Mouse (Mus musculus): ENCODE results near the gene Arhgef7.

Gene Arhgef7

DNA sequence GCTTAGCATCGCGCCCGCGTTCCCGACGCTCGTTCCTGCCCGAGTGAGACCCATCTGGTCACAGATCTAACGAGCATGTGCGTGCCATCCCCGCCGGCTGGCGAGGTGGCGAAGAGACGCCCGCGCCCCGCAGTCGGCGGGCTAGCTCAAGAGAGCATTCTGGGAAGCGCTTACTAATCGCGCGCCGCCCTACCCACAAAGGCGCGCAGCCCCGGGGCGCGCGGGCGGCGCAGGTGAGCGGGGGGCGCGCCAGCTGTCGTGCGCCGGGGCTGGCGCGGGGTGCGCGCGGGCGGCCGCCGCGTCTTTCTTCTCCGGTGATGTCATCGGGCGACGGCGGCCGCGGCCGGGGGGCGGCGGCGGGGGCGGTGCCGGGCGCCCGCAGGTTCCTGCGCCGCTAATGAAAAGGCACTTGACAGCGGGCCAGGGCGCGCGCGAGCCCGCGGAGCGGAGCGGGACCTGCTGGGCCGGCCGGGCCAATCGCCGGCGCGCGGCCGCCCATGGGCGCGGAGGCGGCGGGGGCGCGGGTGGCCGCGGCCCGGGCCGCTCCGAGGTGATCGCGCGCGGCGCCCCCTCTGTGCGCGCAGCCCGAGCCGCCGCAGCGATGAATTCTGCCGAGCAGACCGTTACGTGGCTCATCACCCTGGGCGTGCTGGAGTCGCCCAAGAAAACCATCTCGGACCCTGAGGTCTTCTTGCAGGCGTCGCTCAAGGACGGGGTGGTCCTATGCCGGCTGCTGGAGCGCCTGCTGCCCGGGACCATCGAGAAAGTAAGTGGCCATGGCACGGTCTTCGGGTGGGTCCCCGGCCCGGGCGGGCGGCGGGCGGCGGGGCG, at the start of gene Arhgef7:
Arhgef7 (plus strand) TSS at position 71 of the 831 bp plus-strand sequence.
- peak; percentile 10 for DNase-seq (ENCODE audit: low spot score)

DNA sequence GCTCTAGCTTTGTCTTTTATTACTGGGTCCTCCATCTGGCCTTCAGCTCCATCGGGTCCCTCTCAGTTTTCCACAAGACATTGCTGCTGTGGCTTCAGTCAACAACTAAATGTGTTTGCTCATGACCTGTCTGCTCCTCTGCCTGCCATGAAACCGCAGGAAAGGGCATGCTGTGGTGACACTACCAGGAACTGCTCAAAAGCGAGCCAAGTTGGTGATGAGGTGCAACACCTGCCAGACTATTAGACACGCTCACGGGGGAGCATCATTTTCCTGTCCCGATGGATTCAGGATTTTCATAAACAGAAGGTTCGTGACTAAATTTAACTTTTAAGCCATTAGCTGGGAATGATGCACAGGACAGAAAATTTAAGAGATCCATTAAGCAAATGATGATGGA, 43.0 kb upstream of the Arhgef7 start:
- no peak for DNase-seq (ENCODE audit: low spot score)

DNA sequence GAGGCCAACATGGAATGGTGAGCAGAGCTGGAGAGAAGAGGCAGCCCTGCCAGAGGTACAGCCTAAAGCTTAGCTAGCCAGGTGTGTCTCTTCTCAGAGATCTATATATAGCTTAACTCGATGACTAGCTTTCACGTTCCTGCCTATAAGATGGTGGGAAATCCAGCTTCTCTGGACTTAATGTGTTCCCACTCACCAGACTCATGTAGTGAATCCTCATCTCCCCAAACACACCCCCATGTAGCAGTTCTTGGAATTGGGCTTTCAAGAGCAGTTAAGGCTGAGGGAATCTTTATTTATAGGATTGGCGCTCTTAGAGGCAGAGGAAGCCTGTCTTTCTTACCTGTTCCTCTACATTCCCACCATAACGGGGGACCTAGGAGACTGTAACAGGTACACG, 40.3 kb upstream of the Arhgef7 start:
- no peak for DNase-seq (ENCODE audit: low spot score)

DNA sequence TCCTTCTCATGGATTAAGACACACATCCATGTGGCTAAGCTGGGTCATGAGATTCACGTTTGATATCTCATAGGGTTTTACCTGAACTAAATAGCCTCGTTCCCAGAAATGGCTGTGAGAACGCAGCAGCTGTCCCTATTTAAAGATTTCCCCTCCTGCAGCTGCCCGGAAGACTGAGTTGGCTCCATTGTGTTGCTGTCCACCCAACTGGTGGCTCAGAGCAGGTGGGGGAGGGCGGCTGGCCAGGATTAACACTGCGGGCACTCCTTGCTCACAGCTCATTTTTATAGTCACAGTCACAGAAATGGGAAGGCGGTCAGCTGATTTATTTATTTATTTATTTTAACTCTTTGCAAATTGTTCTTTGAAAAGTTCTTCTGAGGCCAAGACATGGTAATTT, 37.6 kb upstream of the Arhgef7 start:
- no peak for DNase-seq (ENCODE audit: low spot score)

DNA sequence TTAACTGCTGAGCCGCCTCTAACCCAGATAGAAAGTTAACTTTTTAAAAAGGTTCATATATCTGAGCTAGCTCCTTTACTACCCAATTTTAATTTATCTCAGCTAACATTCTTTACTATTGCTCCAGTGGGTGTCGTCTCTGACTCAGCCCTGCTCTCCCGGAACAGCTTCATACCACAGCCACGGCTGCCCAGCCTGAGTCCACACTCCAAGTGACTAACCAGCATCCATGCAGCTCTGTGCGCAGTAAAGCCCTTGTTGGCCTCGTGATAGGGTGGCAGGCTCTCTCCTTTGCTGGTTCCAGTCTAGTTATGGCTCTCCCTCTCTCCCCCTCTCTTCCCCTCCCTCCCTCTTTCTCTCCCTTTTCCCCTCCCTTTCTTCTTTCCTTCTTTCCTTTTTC, 36.2 kb upstream of the Arhgef7 start:
- peak; percentile 7 for DNase-seq (ENCODE audit: low spot score)

DNA sequence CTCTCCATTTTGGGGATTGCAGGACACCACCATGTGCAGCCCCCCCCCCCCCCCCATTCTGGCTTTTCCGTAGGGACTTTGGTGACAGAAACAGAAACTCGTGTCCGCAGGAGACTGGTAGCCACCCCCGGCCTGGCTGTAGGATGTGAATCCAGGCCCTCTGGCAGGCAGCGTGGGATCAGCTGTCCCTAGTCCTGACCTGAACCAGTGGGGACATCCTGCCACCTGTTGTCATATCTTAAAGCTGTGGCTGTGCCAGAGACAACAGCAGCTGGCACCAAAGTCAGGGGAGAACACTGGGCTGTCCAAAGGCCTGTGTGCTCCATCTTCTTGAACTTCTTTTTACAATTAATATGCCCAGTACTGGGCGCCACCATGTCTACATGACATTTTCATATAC, 35.8 kb upstream of the Arhgef7 start:
- no peak for DNase-seq (ENCODE audit: low spot score)

DNA sequence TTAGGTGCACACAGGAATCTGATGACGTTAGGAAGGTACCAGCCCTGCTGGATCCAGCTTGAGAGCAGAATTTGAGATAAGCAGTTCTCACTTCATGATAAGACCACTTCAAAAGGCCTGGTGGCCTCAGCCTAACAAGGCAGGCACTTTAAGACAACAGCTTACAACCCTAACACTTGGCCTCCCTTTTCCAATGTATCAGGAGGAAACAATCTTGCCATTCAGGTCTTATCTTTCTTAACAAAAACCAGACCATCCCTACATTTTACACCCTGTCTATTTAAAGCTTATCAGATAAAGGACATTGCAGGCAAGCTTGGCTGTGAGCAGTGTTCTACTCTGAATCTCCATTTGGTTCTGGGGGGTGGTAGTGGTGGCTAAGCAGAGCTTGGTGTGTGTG, 35.1 kb upstream of the Arhgef7 start:
- DNase-seq (ENCODE audit: low spot score) = no peak

DNA sequence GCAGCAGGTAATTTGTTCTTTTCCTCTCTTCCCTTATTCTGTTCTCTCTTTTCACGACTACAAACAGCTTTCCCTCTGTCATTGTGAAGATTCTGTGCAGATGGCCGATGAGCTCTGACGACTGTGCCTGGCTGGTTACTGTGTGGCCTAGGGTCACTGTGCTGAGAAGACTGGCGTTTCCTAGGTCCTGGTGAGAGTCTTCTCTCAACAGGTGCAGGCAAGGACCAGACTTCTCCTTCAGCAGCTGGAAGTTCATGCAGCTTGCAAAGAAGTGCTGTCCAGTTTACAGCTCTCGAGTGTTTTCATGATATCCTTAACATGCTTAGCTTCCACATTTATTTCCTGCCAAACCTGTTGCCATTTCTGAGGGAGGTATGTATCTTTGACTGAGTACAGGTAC, 33.5 kb upstream of the Arhgef7 start:
- DNase-seq (ENCODE audit: low spot score) = no peak

DNA sequence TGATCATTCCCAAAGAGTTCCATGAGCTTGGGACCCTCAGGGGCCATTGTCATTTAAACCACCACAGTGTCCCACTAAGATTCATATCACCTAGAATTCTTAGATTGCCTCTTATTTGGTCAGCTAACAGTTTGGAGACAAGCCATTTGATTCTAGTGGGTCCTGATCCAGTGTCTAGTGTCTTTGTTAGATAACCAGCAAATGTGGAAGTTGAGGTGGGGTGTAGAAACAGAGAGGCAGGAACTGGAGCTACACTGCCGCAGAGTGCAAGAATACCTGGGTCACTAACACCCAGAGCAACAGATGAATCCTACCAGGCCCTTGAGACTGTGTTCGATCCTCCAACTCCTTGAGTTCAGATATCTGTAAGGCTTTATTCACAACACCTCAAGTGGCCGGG, 31.3 kb upstream of the Arhgef7 start:
- DNase-seq (ENCODE audit: low spot score) = no peak

DNA sequence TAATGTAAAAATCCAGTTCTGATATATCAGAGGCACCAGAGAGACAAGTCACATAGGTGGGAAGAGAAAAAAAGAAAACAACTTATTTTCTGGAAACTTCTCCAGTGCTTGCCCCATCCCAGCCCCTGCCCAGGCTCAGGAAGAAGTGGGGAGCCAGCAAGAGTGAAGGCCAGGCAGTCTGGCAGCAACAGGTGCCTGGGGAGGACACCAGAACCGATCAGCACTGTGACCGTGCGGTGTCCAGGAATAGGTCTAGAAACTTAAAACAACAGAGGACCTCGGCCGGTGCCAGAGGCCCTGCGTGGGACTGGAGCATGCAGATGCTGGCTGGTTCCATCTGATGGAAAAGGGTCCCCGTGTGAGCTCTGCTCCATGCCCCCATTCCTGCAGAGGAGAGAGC, 30.1 kb upstream of the Arhgef7 start:
- DNase-seq (ENCODE audit: low spot score) = no peak

DNA sequence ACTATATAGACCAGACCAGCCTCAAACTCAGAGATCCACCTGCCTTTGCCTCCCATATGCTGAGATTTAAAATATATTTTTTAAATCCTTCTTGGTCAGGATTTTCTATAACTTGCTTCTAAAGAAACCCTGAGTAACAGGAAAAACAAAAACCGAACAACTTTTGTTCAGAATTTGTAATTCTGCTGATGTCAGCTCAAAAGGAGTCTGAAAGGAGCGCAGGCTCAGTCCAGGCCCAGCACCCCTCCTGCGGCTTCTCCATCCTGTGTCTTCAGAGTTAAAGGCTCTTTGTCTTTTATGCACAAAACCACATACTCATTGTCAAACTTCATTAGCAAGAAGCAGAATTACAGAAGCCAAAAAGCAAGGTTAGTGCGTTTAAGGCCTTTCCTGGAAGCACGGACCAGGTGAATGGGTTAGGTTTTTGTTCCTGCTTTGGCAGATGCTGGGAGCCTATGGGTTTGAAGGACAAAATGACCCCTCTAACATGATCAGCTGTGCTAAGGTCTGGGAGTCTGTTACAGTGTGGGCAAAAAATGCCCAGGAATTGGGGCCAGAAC, 28.0 kb upstream of the Arhgef7 start:
- DNase-seq (ENCODE audit: low spot score) = no peak

DNA sequence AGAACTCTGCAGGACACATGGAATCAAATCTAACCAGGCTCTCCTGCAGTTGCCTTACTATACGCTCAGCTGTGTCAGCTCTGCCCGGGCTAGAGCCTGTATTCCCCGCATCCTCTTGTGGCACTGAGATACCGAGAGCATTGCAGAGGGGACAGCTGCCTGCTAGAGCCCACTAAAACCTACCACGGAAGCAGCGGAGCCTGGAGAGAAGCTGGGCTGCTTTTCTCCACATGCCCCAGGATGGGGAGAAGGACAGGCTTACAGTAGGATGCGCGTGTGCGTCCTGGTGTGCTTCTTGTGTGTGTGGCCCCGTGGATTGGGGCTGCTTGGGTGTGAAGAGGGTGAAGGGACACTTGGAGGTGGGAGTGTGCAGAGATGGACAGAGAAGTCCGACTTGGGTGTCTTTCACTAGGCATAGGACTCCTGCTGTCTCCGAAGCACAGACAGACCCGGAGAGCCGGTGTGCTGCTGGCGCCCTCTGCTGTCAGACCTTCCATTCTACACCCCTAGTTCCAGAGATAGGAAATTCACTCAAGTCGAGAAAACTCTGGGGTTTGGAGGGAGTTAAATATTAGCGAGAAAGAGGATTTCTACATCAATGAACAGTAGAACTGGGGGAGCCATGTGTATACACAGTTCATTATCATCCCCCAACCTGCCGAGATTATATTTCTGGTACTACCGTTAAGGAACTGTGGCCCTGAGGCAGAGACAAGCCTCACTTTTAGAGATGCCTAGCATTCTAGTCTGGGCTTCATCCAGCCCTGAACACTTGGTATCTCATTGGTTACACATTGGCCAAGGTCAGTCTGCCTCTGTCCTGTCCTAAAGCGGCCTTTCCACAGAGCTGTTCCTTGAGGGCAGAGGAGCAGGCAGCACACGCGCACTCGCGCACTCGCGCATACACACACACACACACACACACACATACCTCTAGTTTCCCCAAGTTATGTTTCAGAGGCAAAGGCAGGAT, 27.2 kb upstream of the Arhgef7 start:
- DNase-seq (ENCODE audit: low spot score) = peak; percentile 79

DNA sequence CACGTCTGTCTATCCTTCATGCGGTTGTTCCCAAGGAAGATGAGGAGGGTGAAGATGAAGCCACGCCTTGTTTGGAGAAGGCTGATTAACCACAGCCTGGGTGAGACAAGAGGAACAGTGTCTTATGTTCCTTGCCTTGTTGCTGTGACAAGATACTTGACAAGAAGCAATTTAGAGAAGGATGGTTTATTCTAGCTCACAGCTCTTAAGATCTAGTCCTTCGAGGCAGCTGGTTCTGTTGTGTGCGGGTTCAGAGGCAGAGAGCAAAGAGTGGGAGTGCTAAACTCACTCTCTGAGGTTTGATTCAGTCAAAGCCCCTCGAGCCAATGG, 26.5 kb upstream of the Arhgef7 start, which contains the start of gene 1700016D06Rik:
1700016D06Rik (minus strand) TSS at position 31 of the 330 bp plus-strand sequence.
- DNase-seq (ENCODE audit: low spot score) = no peak

DNA sequence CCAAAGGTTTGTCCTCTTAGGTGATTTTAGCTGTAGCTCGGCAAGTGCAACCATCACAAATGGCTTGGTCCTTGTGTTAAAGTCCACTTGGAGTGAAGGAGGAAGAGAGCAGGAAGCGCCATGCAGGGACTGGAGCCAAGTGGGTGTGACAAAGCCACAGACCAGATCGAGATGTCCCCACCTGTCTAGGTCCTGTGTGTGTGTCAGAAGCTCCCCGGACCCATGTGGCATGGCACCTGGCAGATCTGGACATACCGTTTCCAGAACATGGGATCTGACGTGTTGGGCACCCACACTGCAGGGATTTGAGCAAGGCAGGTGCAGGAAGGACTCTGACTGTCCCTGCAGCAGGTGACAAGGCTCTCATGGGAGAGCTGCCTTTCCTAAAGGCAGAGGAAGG, 26.1 kb upstream of the Arhgef7 start:
- no peak for DNase-seq (ENCODE audit: low spot score)

DNA sequence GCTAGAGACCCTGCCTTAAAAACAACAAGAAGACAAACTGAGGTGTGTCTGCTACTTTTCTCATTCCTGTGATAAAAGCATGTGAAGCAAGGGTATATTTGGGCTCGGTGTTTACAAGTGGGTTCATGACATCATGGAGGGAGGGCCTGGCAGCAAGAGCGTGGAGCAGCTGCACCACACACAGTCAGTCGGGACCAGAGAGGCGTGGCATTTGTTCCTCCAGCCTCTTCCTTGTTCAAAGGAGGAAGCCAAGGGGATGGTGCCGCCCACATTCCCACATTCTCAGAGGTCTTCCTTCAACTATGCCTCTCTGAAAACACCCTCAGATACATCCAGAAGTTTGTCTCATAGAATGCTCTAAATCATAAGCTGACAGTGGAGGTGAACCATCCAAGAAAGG, 23.7 kb upstream of the Arhgef7 start:
- no peak for DNase-seq (ENCODE audit: low spot score)

DNA sequence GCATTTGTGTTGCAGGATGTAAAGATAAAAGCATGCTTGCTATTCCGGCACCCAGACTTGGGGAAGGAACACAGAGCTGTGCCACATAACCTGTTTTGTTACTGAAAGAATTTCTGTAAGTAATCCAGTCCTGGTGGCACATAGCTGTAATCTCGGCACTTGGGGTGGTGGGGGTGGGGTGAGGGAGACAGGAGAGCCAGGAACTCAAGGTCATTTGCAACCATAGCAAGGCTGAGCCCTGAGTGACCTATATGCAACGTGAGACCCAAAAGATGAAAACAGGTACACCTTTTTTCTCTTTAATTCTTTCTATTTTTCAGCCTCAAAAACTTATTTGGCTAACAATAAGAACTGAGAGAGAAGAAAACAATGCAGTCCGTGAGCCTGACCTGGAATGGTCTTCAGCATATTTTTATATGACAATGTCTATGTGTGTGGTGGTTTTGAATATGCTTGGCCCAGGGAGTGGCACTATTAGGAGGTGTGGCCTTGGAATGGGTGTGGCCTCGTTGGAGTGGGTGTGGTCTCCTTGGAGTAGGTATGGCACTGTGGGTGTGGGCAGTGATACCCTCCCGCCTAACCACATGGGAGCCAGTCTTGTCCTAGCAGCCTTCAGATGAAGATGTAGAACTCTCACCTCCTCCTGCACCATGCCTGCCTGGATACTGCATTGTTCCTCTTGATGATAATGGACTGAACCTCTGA, 22.7 kb upstream of the Arhgef7 start:
- DNase-seq (ENCODE audit: low spot score) = no peak

DNA sequence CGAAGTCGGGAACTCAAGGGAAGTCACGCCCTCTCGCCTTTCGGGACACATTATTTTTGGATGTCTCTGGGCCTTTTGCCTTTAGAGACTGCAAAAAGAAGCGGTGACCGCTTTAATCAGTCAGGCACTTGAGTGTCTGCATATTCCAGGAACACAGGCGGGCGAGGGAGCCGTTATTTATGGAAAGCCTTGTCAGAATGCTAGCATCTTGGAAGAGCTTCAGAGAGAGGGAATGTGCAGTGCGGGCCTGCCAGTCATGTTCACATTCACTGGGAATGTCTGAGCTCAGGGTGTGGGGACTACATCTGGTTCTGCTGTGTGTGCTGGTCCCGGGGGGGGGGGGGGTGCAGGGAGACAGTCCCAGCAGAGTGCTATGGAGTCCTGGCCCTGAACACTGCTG, 21.7 kb upstream of the Arhgef7 start:
- DNase-seq (ENCODE audit: low spot score) = no peak

DNA sequence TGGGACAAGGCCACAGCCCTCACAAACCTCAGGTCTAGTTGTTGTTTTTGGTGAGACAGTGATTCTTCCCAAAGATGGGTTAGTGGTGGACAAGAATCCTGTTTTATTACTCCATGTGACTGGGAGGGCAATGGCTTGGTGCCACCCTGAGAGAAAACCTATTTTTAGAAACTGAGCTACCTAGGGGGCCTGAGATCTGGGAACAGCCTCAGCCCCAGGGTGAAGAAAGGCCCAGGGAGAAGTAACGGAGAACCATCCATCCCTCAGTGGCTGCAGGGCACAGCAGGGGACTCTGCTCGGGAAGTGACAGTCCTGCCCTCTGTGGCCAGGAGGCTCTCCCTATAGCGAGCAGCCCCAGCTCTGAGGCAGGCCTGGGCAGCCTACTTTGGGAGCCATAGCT, 19.8 kb upstream of the Arhgef7 start:
- DNase-seq (ENCODE audit: low spot score) = no peak

DNA sequence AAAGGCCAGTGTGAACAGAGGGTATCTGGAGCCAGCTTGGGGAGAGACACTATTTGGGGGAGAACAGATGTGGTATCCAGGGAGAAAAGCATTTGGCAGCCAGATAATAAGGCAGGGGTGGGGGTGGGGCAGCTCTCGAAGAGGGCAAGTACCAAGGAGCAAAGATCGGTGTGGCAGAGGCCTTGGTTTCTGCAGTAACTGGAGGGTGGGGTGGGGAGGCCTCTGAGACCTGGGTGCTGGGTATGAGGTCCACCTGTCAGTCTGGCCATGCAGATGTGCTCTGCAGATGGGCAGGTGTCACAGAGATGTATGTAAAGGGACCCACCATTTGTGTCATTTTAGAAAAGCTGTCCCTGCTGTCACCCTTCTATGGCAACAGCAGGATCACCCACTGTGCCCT, 18.7 kb upstream of the Arhgef7 start:
- no peak for DNase-seq (ENCODE audit: low spot score)

DNA sequence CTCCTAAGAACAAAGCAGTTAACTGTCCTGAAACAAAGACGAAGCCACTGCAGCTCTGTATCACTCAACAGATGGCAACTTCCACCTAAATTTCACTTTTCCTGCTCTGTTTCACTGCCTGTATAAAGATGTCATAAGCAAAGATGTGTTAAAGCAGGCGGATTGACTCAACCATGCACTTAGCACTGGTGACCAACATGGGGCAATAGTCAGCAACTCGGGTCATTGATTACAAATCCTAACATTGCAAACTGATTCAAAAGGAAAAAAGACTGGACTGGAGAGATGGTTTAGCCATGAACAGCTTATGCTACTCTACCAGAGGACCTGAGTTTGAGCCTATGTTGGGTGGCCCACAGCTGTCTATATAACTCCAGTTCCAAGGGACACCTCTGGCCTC, 18.0 kb upstream of the Arhgef7 start:
- no peak for DNase-seq (ENCODE audit: low spot score)

DNA sequence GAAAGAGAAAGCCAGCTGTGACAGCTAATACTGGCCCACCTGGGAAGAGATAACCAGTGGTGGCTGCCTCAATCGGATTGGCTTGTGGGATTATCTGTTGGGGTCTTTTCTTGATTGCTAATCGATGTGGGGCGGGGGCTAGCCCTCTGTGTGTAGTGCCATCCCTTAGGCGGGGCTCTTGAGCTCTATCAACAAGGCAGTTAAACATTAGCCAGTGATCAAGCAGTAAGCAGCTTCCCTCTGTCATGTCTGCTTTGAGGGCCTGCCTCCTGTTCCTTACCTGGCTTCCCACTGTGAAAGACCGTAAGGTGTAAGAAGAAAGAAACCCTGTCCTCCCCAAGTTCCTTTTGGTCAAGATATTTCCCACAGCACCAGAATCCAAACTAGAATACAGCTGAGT, 17.1 kb upstream of the Arhgef7 start:
- no peak for DNase-seq (ENCODE audit: low spot score)

DNA sequence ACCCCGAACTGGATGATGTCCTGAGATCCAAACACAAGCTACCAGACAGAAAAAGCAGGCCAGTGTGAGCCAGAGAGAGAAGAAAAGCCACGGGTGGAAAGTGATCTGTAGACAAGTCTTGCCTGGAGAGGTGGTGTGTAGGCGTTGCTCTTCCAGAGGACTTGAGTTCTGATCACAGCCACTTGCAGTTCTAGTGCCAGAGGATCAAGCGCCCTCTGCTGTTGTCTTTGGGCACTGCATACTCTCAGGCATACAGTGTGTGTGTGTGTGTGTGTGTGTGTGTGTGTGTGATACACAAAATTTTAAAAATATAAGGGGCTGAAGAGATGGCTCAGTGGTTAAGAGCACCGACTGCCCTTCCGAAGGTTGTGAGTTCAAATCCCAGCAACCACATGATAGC, 15.3 kb upstream of the Arhgef7 start:
- DNase-seq (ENCODE audit: low spot score) = no peak

Measured in urinary bladder, postnatal 25 days (tissue).